Mouse (Mus musculus) embryonic facial prominence, embryonic 11.5 days (tissue): ENCODE data around the gene Gp9. TPM values are rescaled to one million over a fixed set of nuclear protein-coding genes. Genes with fewer than 3 reads are reported as not detected.

Experiments used
- ATAC-seq: fragments of 200-750 bp; cut with Nextera tagmentation; replicated peaks from 2 replicates; pipeline ENCODE4 v1.8.0; 2017; ENCODE audit warnings: low read depth; ENCODE audit not compliant: insufficient number of reproducible peaks, low FRiP score, low TSS enrichment
- DNase-seq: peaks from one replicate; pipeline ENCODE4 v3.0.0-alpha.2; 2015; ENCODE audit warnings: low spot score
- H3K27ac ChIP-seq: fragments of 300-500 bp; sonication (generic); replicated peaks from 2 replicates; pipeline ENCODE4 v1.5.1; 2014; ENCODE audit warnings: mild to moderate bottlenecking, low read depth, low read length, control low read depth
- H3K27me3 ChIP-seq: fragments of 300-500 bp; sonication (generic); 2 replicates; pipeline ENCODE4 v1.6.1; 2014; ENCODE audit warnings: mild to moderate bottlenecking, low read length, moderate library complexity, mixed read lengths; ENCODE audit not compliant: control insufficient read depth, insufficient read depth
- H3K36me3 ChIP-seq: fragments of 300-500 bp; sonication (generic); replicated peaks from 2 replicates; pipeline ENCODE4 v1.6.1; 2014; ENCODE audit warnings: low read depth, mild to moderate bottlenecking, low read length, moderate library complexity, mixed read lengths; ENCODE audit not compliant: control insufficient read depth, insufficient read depth
- H3K4me1 ChIP-seq: fragments of 300-500 bp; sonication (generic); 2 replicates; pipeline ENCODE4 v1.6.1; 2014; ENCODE audit warnings: low read length, mixed read lengths; ENCODE audit not compliant: control insufficient read depth, insufficient read depth
- H3K4me2 ChIP-seq: fragments of 300-500 bp; sonication (generic); 2 replicates; pipeline ENCODE4 v1.6.1; 2014; ENCODE audit warnings: low read depth, mild to moderate bottlenecking, control low read depth, low read length, moderate library complexity
- H3K4me3 ChIP-seq: fragments of 300-500 bp; sonication (generic); 2 replicates; pipeline ENCODE4 v1.5.1; 2014; ENCODE audit warnings: low read depth, low read length, control low read depth
- H3K9ac ChIP-seq: fragments of 300-500 bp; sonication (generic); replicated peaks from 2 replicates; pipeline ENCODE4 v1.6.1; 2014; ENCODE audit warnings: mild to moderate bottlenecking, control low read depth, low read length
- H3K9me3 ChIP-seq: fragments of 300-500 bp; sonication (generic); replicated peaks from 2 replicates; pipeline ENCODE4 v1.6.1; 2016; ENCODE audit warnings: mild to moderate bottlenecking, low read length, inconsistent platforms, mixed read lengths; ENCODE audit not compliant: control insufficient read depth
- WGBS: fragments of 180-500 bp; shearing (Covaris S2); extraction: QIAGEN DNeasy Blood & Tissue Kit; methylation state at CpG from one replicate; pipeline ENCODE4 v1.1.7; 2014; 5-methylcytosine and 5-hydroxymethylcytosine counted together
- polyA plus RNA-seq: library from polyadenylated mRNA; unstranded; fragments of >200 nt; fragmentation: Nextera tagmentation; extraction: Ambion mirVana; gene quantifications from 2 replicates; pipeline ENCODE4 v1.2.1, GENCODE M21; 2014

The Gp9 gene
- polyA plus RNA-seq, 1 experiment from 2014 or later, result 1.9 TPM

GRCm38 (mm10) chr6:87774466-87774865, 3.4 kb upstream of the Gp9 start:
- Histone ChIP-seq H3K4me2 (no peak overlapping the region), H3K27me3 (no peaks in the 10 kb centered on the region), H3K9ac (no peak overlapping the region), H3K27ac (no peak overlapping the region), H3K9me3 (no peaks in the 10 kb centered on the region), H3K4me1 (no peaks in the 10 kb centered on the region), H3K4me3 (no peak overlapping the region), H3K36me3 (no peaks in the 10 kb centered on the region)
- 56% methylated on average over 1 of the region's 1 CpGs for WGBS
- no peak for DNase-seq
- ATAC-seq, result no peak

GRCm38 (mm10) chr6:87774909-87775308, 3.0 kb upstream of the Gp9 start:
- no peak overlapping the region for H3K27ac ChIP-seq
- ATAC-seq (no peak), DNase-seq (no peak)
- H3K36me3 ChIP-seq, result no peaks in the 10 kb centered on the region
- H3K9me3 ChIP-seq, result no peaks in the 10 kb centered on the region
- 87% methylated on average over 9 of the region's 9 CpGs for WGBS
- H3K4me1 ChIP-seq, result no peaks in the 10 kb centered on the region
- no peak overlapping the region for H3K4me3 ChIP-seq
- H3K9ac ChIP-seq, result no peak overlapping the region
- H3K4me2 ChIP-seq, result no peak overlapping the region
- no peaks in the 10 kb centered on the region for H3K27me3 ChIP-seq

GRCm38 (mm10) chr6:87775588-87776245, 2.2 kb upstream of the Gp9 start:
- no peak overlapping the region for H3K4me3 ChIP-seq
- no peak overlapping the region for H3K9ac ChIP-seq
- H3K9me3 ChIP-seq, result no peaks in the 10 kb centered on the region
- no peaks in the 10 kb centered on the region for H3K27me3 ChIP-seq
- DNase-seq (no peak), ATAC-seq (no peak)
- no peak overlapping the region for H3K4me2 ChIP-seq
- no peak overlapping the region for H3K27ac ChIP-seq
- H3K36me3 ChIP-seq, result no peaks in the 10 kb centered on the region
- no peaks in the 10 kb centered on the region for H3K4me1 ChIP-seq
- 77% methylated on average over 3 of the region's 3 CpGs for WGBS

GRCm38 (mm10) chr6:87776663-87777062, 1.2 kb upstream of the Gp9 start:
- Histone ChIP-seq H3K36me3 (no peaks in the 10 kb centered on the region), H3K4me2 (no peak overlapping the region), H3K4me1 (no peaks in the 10 kb centered on the region), H3K27me3 (no peaks in the 10 kb centered on the region), H3K9me3 (no peaks in the 10 kb centered on the region), H3K9ac (no peak overlapping the region), H3K4me3 (no peak overlapping the region), H3K27ac (no peak overlapping the region)
- DNase-seq, result no peak
- 82% methylated on average over 1 of the region's 1 CpGs for WGBS
- ATAC-seq, result no peak

- H3K4me2 ChIP-seq, result no peak overlapping the region
- H3K27me3 ChIP-seq, result no peaks in the 10 kb centered on the region
- H3K9me3 ChIP-seq, result no peaks in the 10 kb centered on the region
- no peak overlapping the region for H3K9ac ChIP-seq
- H3K36me3 ChIP-seq, result no peaks in the 10 kb centered on the region
- H3K4me3 ChIP-seq, result no peak overlapping the region
- H3K4me1 ChIP-seq, result no peaks in the 10 kb centered on the region
- ATAC-seq (no peak), DNase-seq (no peak)
- WGBS, result 78% methylated on average over 11 of the region's 11 CpGs
- no peak overlapping the region for H3K27ac ChIP-seq
These were observed 662 bp downstream of the Gp9 start for GRCm38 (mm10) chr6:87778294-87779173.

- Histone ChIP-seq H3K9ac (no peak overlapping the region), H3K4me3 (no peak overlapping the region), H3K4me1 (no peaks in the 10 kb centered on the region), H3K27me3 (no peaks in the 10 kb centered on the region), H3K36me3 (no peaks in the 10 kb centered on the region), H3K4me2 (no peak overlapping the region), H3K9me3 (no peaks in the 10 kb centered on the region), H3K27ac (no peak overlapping the region)
- no peak for DNase-seq
- 82% methylated on average over 11 of the region's 11 CpGs for WGBS
- ATAC-seq, result no peak
These were observed 1.6 kb downstream of the Gp9 start for GRCm38 (mm10) chr6:87779174-87780165.

- DNase-seq (no peak), ATAC-seq (no peak)
- H3K9ac ChIP-seq, result no peak overlapping the region
- no peaks in the 10 kb centered on the region for H3K36me3 ChIP-seq
- 80% methylated on average over 10 of the region's 10 CpGs for WGBS
- no peak overlapping the region for H3K4me2 ChIP-seq
- no peak overlapping the region for H3K4me3 ChIP-seq
- H3K9me3 ChIP-seq, result no peaks in the 10 kb centered on the region
- no peaks in the 10 kb centered on the region for H3K4me1 ChIP-seq
- no peak overlapping the region for H3K27ac ChIP-seq
- H3K27me3 ChIP-seq, result no peaks in the 10 kb centered on the region
These were observed 2.9 kb downstream of the Gp9 start for GRCm38 (mm10) chr6:87780546-87781301.
